Mouse (Mus musculus) liver, postnatal 0 days (tissue): ENCODE measurements around the gene Enpp7.
A peak's percentile ranks its signal among the peaks of the same experiment; 100 is the strongest.

ENCODE experiments used
- CTCF ChIP-seq: sonication (generic); IDR thresholded peaks from 2 replicates; pipeline ENCODE4 v1.5.1; 2016; ENCODE audit warnings: antibody characterized with exemption, low read depth
- EP300 ChIP-seq: IDR thresholded peaks from 2 replicates; pipeline ENCODE4 v1.6.1; 2016; ENCODE audit warnings: antibody characterized with exemption, low read depth, mild to moderate bottlenecking

GRCm38 (mm10) chr11:118981012-118981776, 6.8 kb upstream of the Enpp7 start:
- TF ChIP-seq CTCF (peak; percentile 33), EP300 (no peak)
